Mouse (Mus musculus) retina, adult 2 months (tissue): Measurements from ENCODE around the gene Gm9887.

Source experiments
- DNase-seq: peaks from one replicate; pipeline ENCODE4 v3.0.0-alpha.2; 2012; ENCODE audit warnings: low read depth, low spot score

Gm9887 gene

DNA sequence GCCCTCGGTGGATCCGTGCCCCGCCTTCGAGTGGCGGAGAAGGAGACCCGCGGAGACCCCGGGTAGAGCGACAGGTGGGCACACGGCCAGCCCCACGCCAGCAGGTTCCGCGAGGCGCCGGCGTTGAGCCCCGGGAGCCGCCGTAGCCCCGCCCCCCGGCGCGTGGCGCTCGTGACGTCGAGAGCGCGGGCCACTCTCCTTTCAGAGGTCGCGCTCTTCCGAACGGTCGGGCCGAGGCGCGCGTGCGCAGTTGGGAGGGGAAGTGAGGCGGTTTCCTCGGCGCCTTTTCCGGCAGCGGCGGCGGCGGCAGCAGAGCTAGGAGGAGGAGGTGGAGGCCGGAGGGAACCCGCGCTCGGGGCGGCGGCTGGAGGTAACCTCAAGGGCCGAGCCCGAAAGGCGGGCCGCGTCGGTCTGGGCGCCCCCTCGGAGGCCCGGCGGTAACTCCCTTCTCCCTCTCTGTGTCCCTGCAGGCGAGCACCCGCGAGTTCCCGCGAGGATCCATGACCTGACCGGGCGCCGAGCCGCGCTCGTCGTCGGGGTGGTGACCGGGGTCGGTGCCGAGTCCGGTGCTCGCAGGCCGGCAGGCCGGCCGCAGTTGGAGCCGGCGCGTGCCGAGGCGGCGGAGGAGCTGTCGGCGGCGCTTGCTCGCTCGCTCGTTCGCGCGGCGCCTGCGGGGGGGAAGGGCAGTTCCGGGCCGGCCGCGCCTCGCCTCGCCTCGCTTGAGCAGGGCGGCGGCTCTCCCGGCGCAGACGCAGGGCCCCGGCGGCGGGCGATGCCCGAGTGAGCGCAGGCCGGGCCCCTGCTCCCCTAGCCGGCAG is at the start of gene Gm9887, which contains the start of gene Arf6:
Gm9887 (minus strand) TSS at position 605 of the 818 bp plus-strand sequence.
Arf6 (plus strand) TSS at position 297 of the 818 bp plus-strand sequence.
- peak; percentile 93 for DNase-seq

DNA sequence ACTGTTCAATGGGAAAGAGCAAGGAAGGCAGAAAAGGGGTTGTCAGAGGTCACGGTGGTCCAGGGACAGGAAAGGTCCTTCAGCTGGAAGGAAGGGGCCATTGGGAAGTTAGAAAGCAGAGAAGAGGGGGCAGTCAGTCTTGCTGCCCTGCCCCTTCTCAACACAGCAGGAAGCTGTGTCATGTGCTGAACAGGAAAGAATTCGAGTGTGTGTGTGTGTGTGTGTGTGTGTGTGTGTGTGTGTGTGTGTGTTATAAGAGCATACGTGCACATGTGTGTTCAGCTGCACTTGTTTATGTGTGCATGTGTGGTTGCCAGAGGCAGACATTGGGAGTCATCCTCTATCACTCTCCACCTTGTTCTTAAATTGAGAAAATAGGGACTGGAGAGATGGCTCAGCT is 48.5 kb upstream of the Gm9887 start:
- DNase-seq: no peak

GRCm38 (mm10) chr12:69419606-69420005 is 47.3 kb upstream of the Gm9887 start:
- DNase-seq: no peak

- no peak for DNase-seq
These were observed 46.9 kb upstream of the Gm9887 start for GRCm38 (mm10) chr12:69419017-69419605.

DNA sequence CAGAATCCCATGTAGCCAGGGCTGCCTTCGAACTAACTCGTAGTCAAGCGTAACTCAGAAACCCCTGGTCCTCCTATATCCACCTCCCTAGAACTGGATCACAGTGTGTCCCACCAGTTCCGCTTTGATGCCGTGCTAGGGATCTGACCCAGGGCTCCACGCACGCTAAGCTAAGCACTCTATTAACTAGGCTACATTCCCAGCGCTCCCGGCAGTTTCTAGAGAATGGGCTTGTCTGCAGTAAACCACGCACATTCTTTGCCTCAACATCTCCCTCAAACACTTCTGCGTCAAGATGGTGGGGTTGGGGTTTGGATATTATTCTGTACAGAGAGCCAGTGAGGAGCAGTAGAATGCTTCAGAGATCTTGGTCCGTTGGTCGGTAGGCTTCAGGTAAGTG is 46.3 kb upstream of the Gm9887 start:
- no peak for DNase-seq

DNA sequence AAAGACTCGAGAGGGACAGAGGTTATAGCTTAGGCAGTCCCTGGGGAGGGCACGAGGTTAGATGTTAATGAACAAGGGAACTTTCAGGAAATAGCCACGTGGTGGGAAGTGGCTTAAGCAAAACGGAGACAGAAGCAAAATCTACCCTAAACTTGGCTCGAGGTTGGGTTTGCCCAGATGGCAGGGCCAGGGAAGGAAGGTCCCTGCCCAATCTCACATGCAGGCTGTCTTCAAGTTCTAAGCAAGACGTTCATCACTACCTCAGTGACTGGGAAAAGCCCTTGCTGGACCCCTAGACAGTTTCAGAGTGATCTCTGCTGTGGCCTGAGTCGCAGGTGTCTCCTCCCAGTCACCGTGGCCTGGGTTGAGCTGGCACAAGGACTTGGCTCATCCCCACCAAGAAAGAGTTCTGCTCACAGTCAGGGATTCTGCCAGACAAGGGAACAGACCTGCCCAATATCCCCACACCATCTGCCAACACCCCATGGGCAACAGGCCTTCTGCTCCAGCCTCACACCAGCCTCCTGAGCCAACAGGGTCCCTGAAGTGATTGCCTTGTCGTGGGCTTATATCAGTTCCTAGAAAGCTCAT is 45.5 kb upstream of the Gm9887 start:
- DNase-seq: no peak

DNA sequence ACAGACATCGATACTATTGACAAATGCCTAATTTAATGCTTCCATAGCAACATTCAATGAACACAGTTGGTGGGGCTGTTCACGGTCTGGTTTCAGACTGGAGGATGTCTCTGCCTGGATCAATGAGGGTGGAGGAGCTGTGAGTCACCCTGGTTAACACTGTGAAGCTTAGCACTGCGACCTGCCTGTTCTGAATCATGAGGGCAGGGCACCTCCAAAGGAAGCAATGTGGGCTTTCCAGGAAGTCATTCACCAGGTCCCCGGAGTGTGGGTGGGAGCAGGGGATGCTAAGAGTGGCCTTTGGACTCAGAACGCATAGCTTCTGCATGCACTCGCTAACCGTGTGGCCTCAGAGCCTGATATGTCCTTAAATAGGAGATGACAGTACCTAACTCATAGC is 44.5 kb upstream of the Gm9887 start:
- DNase-seq: no peak

DNA sequence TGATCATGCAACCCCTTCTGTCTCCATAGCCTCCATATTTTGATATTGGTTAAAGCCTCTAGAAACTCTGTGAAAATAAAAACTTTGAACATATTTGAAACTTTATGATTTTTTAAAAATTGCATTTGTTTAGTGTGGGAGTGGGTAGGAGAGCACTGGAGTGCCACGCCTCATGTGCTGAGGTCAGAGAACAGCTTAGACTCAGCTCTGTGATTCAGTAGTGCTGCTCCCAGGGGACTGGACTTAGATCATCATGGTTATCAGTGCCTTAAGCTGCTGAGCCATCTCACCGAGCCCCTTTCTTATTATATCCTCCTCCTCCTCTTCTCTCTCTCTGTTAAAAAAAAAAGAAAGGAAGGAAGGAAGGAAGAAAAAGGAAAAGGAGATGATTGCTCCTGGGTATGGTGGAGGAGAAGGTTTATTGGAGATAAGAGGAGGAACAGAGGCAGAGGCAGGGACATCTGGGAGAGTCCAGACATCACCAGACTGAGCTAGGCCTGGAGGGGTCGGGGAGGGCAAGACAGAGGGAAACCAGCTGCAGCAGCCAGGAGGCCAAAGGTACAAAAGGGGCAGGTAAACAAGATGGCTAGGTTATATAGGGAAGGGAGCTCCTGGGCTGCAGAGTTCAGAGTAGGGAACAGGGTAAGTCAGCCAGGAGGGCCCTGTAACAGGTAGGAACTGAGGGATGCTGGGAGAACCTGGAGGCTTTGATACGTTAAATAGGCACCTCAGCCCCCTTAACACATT is 42.7 kb upstream of the Gm9887 start:
- no peak for DNase-seq

GRCm38 (mm10) chr12:69413303-69413702 is 41.0 kb upstream of the Gm9887 start:
- no peak for DNase-seq

- no peak for DNase-seq
These were observed 39.7 kb upstream of the Gm9887 start for GRCm38 (mm10) chr12:69411936-69412335.

DNA sequence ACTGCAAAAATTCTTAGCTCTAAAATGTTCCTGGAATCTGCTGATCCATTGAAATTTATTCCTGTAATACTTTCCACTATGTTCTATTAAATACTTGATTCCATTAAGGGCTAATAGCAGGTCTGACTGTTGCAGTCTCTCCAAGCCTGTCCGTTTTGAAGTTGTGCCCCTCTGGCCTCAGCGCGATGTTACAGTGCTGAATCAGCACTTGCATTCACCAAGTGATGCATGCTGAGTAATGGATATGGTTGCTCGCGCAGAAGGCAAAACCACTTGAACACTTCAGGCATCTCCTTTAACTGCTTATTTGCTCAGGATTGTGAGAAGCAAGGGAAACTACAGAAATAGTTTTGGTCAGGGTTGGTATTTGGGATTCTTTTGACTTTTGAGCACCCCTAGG is 38.5 kb upstream of the Gm9887 start:
- DNase-seq: no peak

- no peak for DNase-seq
These were observed 30.4 kb upstream of the Gm9887 start for GRCm38 (mm10) chr12:69402594-69403167.

DNA sequence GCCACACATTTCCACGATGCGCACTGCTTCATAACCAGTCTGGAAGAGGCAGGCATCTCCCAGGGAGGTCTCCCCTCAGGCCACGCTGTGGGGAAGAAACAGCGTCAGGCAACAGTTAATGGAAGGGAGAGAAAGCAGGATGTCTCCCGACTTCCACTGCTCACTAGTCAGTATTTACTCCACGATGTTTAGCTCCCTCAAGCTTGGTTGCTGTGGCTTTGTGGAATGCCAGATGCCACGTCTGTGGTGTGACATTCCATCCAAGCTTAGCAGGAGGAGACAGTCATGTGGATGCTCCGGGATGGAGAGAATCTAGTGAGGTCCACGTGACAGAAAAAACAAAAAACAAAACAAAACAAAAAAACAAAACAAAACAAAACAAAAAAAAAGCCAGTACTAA is 29.8 kb upstream of the Gm9887 start:
- DNase-seq: no peak

DNA sequence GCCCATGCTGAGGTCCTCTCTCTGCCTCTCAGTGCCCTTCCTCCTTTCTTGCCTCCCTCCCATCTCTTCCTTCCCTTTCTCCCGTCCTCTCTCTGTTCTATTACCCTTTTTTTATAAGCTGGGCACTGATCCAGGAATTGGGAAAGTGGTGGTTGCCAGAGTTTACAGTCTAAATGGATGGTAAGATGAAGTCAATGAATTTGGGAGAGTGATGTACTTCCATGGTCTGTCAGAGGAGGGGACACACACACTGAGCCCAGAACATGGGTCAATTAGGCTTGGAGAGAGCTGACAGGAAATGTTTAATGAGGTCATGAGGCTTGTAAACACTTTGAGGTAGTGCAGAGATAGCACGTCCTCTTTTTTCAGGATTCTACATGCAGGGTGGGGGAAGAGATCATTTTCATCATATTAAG is 28.6 kb upstream of the Gm9887 start:
- DNase-seq: no peak

DNA sequence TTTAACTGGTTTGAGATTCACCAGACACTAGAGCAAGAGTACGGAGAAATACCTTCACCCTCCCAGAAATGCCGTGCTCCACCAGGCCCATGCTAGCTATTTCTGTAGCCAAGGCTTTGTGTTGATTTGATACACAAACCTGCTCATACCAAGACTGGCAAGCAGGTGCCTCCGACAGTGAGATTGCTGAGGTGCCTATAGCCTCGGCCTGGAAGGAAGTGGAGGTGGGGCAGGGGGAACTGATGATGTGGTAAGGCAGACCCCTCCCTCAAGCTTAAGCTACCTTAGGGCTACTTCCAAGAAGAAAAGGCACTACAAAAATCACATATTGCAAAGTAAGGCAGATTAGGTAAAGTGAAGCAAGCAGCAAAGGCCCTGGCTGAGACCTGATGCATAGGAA is 28.1 kb upstream of the Gm9887 start:
- no peak for DNase-seq

GRCm38 (mm10) chr12:69394456-69394855 is 22.2 kb upstream of the Gm9887 start:
- no peak for DNase-seq

DNA sequence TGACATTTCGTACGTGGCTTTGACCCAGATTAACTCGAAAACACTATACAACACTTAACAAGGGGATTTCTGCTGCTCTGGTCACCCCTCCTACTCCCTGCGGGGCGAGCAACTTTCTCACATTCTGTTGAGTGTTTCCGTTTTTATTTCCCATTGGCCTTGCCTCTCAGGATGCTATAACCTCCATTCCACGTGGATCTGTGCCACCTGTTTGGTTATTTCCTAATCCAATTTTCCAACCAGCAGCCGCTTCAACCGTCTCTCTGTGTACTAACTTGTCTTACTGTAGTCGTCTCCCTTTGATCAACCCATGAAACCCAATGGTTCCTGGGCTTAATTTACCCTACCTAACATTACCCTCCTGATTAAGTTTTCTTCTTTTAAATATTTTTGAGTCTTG is 20.8 kb upstream of the Gm9887 start:
- no peak for DNase-seq

DNA sequence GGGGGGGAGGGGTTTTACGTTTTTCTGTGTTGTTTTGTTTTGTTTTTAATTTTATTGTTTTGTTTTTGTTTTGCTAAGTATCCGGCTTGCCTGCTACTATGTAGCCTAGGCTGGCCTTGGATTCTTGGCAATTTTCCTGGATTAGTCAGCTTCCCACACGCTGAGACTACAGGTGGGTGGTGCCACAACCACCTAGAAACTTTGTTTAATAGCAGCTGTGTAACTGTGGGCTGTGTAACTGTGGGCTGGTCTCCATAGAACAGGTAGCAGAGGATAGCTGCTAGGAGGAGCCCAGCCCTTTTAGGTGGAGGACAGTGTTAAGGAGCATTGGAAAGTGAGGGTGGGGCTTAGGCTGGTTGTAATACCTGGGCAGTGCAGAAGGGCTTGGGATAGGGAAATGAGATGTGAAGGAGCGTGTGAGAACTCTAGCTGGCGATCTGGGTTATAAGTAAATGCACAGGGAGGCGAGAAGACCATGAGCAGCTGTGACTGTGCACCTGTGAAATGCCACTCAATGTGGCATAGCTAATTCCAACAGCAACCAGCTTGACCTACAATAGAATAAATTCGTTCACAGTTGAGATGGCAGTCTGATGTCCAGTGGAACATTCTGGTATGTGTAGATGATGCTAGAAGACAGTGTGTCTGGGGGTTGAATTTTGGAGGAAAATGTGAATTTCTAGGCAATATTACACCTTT is 17.9 kb upstream of the Gm9887 start:
- no peak for DNase-seq

DNA sequence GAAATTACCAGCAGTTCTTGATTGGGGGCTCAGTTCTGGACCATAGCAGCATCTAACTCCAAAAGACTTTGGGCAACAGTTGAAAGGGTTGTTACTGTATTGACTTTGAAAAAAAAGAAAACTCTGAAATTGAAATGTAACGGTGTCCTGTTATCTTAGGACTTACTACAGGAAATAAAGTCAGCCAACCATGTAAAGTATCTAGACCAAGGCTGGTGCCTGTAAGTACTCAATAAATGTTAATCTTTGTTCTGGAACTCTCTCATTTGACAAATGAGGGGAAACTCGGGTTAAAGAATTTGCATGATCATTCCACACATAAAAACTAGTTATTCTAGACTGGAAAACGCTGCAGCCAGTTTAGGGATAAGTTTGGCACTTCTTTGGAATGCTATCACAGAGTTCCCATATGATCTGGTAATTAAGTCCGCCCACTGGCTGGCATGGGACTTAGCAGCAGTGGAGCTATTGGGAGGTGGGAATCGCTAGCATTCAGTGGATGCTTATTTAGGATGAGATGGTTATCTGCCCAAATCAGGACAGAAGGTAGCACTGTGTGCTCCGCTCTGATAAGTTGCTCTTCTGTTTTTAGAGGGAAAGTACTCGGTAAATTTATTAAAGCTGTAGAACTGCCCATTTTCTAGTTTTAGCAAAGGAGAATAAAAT is 17.1 kb upstream of the Gm9887 start:
- no peak for DNase-seq

- DNase-seq: no peak
These were observed 16.1 kb upstream of the Gm9887 start for GRCm38 (mm10) chr12:69388321-69388869.
